Mouse (Mus musculus): ENCODE measurements at regions not wholly inside any gene's neighbourhood (a gene's known extent, or its start where the extent isn't known, plus 50 kb on each side); places are given as distances from the start of the nearest gene placed in this dataset.
"Not testable (repeated sequence)": the region's sequence is repeated elsewhere in the genome, so short reads cannot be mapped to it uniquely, and the experiment has no call there.

- in situ Hi-C loops (cut with MboI, MseI), result no loop called here
Observed at GRCm38 (mm10) chr13:111860931-111861330, 52.1 kb upstream of the Map3k1 start.

DNA sequence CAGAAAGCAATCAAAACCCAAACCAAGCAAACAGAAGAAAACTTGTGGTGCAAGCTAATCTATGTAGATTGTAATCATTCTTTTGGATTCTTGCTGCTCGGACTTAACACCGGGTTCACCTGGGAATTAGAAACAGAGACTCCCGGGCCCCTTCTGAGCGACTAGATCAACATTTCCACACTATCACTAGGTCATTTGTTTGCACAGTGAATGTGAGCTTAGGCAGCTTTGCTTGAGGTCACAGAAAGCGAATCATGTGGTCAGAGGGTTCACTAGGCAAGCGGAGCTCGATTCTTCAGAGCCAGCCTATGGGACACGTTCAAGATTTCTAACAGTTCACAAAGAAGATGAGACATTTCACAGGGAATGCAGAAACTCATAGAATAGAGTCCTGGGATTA lies 53.5 kb upstream of the Map3k1 start:
- in situ Hi-C loops (cut with MboI, MseI), result no loop called here

DNA sequence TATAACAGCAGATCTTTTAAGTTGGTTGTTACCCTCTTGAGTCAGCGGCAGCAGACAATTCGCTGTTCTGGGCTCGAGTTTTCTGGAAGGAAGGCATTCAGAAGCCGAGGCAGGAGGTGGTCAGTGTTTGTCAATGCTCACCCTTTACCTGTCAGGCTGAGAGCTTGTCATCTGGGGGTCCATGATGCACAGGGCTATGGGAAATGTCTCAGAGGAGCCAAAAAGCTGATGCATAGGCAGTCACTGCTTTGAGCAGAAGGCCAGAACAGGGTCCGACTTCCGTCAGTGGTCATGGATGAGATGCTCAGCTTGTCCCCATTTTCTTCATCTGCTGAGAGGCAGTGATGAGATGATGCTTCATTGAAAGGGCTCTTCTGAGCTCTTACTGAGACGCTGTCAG lies 57.2 kb upstream of the Map3k1 start:
- in situ Hi-C loops (cut with MboI, MseI), result no loop called here

GRCm38 (mm10) chr13:111867261-111867660 lies 58.5 kb upstream of the Map3k1 start:
- in situ Hi-C loops (cut with MboI, MseI), result no loop called here

DNA sequence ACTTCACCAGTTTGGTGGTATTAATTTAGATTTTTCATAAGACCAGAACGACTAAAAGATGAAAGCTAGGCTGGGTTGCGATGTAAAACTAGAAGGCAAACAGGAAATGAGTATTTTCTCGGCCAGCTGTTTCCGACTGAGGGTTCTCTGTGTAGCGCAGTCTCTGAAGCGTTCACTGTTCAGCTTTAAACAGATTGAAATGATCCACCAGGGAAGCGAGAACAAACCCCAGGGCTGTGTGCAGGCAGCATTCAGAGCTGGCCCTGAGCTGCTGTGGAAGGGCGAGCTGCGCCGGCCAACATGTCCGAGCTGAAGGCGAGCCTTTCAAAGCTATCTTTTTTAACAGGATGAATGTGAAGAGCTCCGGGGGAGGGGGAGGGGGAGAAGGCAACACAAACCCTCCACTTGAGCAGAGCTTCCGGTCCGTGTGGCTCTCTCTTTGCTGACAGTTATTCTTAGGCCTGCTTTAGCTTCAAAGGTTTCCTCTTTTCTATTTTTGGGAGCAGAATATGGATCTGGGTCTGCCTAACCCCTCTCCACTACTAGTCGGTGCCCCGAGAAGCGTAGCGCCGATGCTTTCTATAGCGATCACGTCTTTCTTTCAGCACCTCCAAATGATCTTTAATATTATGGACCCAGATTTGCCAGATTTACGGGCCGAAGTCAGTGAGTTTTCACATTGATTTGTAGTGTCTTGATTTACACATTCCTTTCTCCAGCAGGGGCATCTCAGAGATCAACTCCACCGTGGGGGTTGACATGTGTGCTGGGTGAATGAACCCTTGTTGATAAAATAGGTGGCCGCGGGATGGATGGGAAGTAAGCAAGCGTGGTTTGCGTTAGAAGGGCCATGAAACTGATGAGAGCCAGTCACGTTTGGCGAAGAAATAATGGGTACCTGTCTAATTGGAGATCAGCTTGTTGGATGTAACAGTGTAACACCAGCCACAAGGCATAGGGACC lies 59.3 kb upstream of the Map3k1 start:
- in situ Hi-C loops (cut with MboI, MseI), result no loop called here

- in situ Hi-C loops (cut with MboI, MseI), result no loop called here
Observed at GRCm38 (mm10) chr13:111868947-111869346, 60.2 kb upstream of the Map3k1 start.

DNA sequence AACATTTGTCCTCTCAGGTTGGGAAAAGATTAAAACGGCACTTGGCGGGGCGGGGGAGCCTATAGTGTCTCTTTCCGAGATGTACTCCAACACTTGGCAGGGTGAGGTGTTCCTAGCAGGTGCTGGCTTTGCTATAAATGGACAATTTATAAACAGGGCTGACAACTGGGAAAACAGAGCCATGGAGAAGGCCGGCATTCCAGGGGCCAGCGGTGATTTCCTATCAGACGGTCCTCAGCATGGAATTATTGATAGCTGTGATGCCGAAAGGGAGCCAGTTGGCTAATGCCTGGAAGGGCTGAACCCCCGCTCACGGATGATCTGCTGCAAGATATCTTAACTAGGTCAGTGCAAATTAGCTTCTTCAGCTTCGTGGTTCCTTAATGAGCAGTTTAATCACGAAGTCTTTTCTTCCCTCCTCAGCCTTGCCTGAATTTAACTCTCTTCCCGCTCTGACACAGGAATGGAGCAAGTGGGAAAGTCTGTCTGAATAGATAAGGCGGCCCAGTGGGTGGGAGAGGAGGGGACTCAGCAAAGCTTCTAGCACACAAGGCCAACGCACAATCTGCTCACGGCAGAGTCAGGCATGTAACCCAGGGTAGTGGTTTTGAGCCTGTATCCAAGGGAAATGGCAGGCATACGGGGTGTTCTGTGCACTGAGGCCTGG lies 61.1 kb upstream of the Map3k1 start:
- in situ Hi-C loops (cut with MboI, MseI), result no loop called here

GRCm38 (mm10) chr13:111870505-111870904 lies 61.7 kb upstream of the Map3k1 start:
- in situ Hi-C loops (cut with MboI, MseI), result no loop called here

DNA sequence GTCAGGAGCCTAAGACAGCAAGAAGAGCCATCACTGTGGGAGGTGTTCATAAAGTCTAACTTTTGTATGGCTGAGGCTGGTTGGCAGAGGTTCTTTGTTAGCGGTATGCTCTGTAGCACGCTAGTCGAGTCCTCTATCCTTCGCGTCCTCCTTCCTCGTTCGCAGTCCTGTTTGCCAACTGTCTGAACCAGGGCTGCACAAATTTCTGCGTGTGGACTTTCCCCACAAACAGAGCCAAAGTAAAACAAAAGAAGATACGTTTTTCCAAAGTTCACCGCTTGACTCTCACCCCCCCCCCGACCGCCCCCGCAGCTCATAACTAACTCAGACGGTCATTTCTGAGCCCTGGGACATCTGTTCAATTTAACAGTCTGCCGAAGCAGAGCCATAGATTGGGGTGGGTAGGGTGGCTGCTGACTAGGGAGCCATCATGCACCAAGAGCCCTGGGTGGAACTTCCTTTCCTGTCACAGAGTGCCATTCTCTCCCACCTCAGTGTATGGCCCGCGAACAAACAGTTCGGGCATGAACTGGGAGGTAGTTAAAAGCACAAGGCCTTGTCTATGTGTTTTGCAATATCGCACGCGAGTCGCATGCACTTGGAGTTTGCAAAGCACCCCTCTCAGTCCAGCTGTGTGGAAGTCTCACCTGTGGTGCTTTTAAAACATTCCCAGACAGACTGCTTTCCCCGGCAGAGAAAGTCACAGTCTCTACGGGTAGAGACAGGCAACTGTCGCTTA lies 63.0 kb upstream of the Map3k1 start:
- in situ Hi-C loops (cut with MboI, MseI), result no loop called here

DNA sequence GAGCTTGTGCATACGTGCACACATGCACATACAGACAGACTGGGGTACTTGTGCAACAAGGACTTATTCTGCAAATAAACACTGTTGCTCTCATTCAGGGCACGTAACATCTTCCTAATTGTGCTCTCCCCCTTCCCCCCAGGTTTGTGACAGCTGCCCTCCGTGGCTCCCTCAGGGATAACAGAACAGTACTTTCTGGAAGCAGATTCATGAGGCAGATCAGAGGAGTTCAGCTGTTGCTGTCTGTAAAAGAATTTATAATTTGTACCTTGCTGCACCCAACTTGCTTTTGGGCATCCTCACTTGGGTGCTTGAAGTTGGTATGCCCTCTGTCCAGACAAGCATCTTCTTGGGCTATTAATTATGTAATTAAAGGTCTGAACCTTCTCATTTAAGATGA lies 65.5 kb upstream of the Map3k1 start:
- in situ Hi-C loops (cut with MboI, MseI), result no loop called here

GRCm38 (mm10) chr13:111876404-111876803 lies 67.6 kb upstream of the Map3k1 start:
- in situ Hi-C loops (cut with MboI, MseI), result no loop called here

DNA sequence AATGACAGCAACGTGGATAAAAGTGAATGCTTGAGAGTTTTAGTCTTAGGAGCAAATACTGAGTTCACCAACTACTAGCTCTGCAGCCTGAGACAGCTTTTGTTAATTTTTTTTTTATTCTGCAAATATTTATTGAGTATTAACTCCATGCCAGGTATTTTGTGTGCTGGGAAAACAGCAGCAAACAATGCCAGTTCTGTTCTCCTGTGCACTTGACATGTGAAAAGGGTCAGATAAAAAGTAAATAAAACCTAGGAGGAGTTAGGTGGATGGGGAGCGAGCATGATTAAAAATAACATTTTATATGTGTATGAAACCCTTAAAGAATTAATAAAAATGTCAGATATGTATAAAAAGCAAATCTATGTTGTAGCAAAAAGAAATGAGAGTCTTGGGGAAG lies 68.1 kb upstream of the Map3k1 start:
- in situ Hi-C loops (cut with MboI, MseI), result no loop called here

GRCm38 (mm10) chr13:111883768-111884566 lies 75.2 kb upstream of the Map3k1 start:
- in situ Hi-C loops (cut with MboI, MseI), result not testable (repeated sequence)

DNA sequence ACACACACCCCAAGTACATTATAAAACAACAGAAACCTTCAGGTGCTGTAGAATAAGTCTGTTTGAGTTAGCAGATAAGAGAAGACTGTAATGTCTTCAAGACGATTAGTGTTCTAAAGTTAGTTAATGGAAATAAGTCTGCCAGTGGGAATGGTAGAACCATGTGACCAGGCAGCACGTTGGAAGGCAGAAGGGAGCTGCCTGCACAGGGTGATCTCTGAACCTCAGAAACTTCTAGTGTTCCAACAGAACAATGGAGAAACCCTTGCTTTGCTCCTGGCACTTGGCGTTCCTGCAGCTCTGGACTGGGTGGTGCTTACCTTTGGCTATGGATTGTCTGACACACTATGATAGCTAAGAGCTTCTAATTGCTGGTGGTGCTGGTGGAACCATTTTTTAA lies 82.0 kb upstream of the Map3k1 start:
- in situ Hi-C loops (cut with MboI, MseI), result no loop called here

GRCm38 (mm10) chr13:111892141-111892540 lies 83.3 kb upstream of the Map3k1 start:
- in situ Hi-C loops (cut with MboI, MseI), result no loop called here

GRCm38 (mm10) chr13:111893221-111893713 lies 84.5 kb upstream of the Map3k1 start:
- in situ Hi-C loops (cut with MboI, MseI), result no loop called here

- in situ Hi-C loops (cut with MboI, MseI), result no loop called here
Observed at GRCm38 (mm10) chr13:111894804-111895478, 86.1 kb upstream of the Map3k1 start.

DNA sequence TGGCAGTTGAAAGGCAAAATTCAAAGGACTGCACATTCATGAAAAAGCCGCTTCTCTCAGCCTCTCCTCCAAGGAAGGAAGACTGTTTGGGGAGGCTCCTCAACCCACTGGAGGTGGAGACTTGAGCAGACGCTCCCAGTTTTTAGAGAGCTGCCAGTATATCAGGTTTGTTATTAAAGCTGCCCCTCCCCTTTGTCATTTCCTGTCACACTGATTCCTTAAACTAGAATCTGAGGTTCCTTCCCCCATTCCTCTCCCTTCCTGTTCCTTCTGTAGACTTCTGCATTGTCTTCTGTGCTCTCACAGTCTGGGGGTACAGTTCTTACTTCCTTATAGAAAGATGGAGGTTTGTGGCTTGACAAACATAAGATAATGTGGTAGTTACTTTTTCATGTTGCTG lies 87.5 kb upstream of the Map3k1 start:
- in situ Hi-C loops (cut with MboI, MseI), result no loop called here

DNA sequence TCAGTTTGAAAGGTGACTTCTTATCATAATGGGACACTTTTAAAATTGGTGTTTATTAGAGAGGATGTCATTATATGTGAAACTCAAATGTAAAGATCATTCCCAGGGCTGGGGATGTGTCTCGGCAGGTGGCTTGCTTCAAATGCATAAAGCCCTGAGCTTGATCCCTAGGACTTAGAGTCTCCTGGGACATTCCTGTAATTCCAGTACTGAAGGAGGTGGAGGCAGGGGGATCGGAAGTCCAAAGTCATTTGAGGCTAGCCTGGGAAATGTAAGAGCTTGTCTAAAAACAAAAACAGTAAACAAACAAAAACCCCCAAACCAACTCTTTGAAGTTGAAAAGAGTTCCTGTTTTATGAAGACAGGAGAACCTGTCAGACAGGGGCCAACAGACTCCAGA lies 94.6 kb upstream of the Map3k1 start:
- in situ Hi-C loops (cut with MboI, MseI), result no loop called here

DNA sequence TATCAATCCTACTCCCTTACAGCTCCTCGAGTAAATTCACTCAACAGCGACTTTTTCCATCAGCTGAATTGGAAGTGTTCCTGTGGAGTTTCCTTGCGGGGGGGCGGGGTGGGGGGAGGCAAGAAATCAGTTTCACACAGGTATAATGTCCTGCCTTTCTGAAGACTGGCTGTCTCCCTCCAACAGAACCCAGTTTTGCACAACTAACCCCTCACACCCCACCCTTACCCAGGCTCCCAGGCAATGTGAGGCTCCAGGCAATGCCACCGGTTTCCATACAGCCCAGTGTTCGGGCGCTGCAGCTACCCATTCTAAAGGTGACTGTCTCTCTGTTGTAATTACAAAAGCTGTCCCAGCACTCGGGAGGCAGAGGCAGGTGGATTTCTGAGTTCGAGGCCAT lies 95.1 kb upstream of the Map3k1 start:
- in situ Hi-C loops (cut with MboI, MseI), result no loop called here
